Mouse (Mus musculus) left cerebral cortex, adult 8-10 months (tissue): ENCODE data around the gene Dhx9. TPM values are rescaled to one million over a fixed set of nuclear protein-coding genes. Genes with fewer than 3 reads are reported as not detected.
"Not testable (repeated sequence)": the region's sequence is repeated elsewhere in the genome, so short reads cannot be mapped to it uniquely, and the experiment has no call there.

Experiments used
- DNase-seq, 2 experiments: peaks; one replicate each; pipeline ENCODE4 v3.0.0; 2022; ENCODE audit warnings: low spot score in 2 of 2
- total RNA-seq, 4 experiments: library from RNA; stranded (reverse); gene quantifications; 2 replicates each; pipeline ENCODE4 v1.2.4; 2022

Dhx9 gene
- total RNA-seq, 4 experiments from 2014 or later: 90.2 to 100 (median 92.8) TPM

DNA sequence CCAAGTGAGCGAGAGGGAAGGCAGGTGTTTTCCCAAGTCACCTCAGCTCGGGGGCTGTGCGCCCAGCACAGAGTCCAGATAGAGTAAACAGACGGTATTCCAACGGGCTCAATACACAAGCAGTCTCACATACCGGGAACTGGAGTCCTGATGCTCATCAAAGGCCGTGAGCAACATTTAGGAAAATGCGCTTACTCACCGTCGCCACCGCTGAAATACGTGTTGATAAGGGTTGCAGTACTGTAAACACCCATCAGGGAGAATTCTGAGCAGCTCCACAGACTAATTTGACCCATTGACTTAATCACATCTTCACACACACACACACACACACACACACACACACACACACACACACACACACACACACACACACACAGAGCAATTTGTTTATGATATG, 63.2 kb downstream of the Dhx9 start:
- peak in 1 of 2 experiments; percentile 21 for DNase-seq

DNA sequence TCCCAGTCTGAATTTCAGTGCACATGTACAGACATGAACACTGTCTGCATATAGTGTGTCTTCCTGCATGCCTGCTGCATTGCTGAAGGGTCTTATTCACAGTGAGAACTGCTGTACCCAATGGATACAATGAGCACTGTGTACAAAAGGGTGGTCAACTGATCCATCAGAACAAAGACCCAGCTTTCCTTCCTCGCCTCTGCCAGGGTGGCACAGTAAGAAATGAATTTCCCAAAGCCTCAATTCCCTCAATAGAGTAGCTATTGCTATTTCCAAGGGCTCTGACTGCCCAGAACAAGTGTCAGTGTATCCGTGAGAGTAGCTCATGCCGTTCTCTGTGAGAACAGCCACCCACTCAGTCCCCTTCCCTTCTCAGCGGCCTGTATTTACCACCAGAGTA, 69.7 kb downstream of the Dhx9 start:
- DNase-seq: peak; percentile 13 to 21

DNA sequence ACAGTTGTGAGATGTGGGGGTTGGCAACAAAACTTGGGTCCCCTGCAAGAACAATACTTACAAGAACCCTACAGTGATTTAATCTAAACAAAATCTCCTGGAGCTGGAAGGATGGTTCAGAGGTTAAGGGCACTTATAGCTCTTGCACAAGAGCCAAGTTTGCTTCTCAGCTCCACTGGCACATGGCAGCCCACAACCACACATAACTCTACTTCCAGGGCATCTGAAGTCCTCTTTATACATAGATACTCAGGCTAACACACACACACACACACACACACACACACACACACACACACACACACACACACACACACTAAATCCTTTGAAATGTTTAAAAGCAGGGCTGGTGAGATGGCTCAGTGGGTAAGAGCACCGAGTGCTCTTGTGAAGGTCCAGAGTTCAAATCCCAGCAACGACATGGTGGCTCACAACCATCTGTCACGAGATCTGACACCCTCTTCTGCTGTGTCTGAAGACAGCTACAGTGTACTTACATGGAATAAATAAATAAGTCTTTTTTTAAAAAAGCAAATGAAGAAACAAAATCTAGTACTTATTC, 71.1 kb downstream of the Dhx9 start:
- not testable (repeated sequence) for DNase-seq

DNA sequence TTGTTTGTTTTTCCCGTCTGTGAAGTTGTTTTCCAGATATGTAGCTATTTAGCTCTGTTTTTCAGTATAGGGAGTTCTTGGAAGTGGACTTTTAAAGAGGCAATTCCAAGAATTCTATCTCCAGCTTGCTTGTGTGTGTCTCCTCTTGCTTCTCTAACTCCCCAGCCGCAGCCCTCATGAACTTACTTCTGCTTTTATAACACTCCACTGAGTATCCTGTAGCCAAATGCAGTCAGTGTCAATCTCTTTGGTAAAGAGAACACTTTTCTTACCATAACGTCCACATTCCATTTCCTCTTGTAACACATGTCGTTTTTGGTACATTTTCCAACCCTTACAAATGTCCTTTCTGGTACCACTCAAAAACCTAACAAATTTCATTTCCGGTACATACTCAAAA, 71.7 kb downstream of the Dhx9 start:
- DNase-seq: not testable (repeated sequence)

DNA sequence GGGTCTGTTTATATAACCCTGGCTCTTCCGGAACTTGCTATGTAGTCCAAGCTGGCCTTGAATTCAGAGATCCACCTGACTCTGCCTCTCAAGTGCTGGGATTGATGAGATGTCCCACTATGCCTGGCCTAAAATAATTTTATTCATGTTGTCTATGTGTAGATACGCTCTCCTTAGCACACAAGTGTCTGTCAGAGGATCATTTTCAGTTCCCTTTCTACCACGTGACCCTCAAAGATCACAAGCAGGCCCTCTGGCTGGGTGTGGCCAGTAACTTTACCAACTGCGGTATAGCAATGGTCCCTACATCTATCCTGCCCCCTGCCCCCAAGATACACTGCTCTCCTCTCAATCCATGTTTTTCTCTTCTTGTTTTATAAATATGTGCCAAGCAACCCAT, 72.5 kb downstream of the Dhx9 start:
- peak in 1 of 2 experiments; percentile 30 for DNase-seq

DNA sequence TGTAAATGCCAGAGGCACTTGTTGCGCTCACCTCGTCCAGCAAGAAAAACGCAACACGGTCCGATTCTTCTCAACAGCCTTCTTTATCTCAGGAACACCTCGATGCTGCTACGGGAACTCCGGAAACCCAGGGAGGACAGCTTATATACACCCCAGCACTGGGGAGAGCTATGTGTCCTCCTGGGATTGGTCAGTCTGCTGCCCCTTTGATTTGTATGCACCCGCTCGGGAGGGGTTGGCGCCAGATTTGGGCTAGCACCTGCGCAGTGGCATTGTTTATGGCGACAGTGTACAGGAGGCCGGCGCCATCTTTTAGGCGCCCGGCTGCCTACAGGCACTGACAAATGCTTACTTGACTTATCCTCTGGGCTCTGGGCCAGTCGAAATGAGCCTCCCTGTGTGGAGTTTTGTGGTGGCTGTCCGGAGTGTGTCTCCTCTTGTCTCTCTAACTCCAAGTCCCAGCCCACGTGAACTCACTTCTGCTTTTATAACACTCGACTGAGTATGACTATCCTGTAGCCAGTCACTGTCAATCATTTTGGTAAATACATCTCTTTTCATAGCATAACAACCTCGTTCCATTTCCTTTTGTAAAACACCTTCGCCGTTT, 73.2 kb downstream of the Dhx9 start:
- DNase-seq: peak; percentile 46 to 78

DNA sequence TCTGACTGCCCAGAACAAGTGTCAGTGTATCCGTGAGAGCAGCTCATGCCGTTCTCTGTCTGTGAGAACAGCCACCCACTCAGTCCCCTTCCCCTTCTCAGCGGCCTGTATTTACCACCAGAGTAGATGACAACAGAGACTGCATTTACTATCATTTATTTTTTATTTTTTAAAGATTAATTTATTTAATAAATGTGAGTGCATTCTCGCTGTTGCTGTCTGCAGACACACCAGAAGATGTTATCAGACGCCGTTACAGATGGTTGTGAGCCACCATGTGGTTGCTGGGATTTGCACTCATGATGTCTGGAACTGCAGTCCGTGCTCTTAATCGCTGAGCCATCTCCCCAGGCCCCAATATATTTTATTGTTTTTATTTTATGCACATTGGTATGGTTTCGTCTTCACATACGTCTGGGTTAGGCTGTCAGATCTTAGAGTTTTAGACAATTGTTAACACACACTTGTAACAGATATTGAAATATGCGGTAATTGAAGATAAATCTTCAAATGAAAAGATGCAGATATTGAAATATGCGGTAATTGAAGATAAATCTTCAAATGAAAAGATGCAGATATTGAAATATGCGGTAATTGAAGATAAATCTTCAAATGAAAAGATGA, 74.0 kb downstream of the Dhx9 start:
- peak; percentile 26 to 35 for DNase-seq

DNA sequence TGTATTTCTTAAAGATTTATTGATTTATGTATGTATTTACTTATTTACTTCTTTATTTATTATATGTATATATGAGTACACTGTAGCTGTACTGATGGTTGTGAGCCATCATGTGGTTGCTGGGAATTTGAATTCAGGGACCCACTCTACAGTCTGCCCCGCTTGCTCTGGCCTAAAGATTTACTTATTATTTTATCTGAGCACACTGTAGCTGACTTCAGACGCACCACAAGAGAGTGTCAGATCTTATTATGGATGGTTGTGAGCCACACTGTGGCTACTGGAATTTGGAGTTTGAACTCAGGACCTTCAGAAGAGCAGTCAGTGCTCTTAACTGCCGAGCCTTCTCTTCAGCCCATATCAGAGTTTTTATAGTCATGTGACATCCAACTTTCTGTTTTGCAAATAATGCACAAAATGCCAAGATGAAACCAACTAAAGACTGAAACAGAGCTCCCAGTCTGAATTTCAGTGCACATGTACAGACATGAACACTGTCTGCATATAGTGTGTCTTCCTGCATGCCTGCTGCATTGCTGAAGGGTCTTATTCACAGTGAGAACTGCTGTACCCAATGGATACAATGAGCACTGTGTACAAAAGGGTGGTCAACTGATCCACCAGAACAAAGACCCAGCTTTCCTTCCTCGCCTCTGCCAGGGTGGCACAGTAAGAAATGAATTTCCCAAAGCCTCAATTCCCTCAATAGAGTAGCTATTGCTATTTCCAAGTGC, 74.6 kb downstream of the Dhx9 start:
- not testable (repeated sequence) for DNase-seq

DNA sequence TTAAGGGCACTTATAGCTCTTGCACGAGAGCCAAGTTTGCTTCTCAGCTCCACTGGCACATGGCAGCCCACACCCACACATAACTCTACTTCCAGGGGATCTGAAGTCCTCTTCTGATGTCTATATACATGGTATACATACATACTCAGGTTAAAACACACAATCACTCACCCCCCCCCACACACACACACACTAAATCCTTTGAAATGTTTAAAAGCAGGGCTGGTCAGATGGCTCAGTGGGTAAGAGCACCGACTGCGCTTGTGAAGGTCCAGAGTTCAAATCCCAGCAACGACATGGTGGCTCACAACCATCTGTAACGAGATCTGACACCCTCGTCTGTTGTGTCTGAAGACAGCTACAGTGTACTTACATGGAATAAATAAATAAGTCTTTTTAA, 75.7 kb downstream of the Dhx9 start:
- no peak for DNase-seq

DNA sequence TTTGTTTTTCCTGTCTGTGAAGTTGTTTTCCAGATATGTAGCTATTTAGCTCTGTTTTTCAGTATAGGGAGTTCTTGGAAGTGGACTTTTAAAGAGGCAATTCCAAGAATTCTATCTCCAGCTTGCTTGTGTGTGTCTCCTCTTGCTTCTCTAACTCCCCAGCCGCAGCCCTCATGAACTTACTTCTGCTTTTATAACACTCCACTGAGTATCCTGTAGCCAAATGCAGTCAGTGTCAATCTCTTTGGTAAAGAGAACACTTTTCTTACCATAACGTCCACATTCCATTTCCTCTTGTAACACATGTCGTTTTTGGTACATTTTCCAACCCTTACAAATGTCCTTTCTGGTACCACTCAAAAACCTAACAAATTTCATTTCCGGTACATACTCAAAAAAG, 76.5 kb downstream of the Dhx9 start:
- not testable (repeated sequence) for DNase-seq

DNA sequence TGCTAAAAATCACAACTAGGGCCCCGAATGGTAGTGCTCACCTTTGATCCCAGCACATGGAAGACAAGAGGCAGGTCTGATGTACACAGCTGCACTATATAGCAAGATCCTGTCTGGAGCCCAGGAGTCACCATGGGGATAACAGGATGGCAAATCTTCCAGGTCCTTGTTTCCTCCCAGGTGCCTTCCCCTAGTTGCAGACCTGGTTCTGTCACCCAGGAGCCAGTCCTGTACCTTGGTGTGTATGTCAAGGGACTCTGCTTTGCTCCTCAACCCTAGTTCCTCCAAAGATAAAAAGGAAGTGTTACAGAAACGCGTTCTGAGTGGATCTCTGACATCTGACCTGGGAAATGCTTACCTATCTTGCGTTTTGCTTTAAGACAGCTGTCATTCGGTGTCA, 79.2 kb downstream of the Dhx9 start:
- DNase-seq: not testable (repeated sequence)

DNA sequence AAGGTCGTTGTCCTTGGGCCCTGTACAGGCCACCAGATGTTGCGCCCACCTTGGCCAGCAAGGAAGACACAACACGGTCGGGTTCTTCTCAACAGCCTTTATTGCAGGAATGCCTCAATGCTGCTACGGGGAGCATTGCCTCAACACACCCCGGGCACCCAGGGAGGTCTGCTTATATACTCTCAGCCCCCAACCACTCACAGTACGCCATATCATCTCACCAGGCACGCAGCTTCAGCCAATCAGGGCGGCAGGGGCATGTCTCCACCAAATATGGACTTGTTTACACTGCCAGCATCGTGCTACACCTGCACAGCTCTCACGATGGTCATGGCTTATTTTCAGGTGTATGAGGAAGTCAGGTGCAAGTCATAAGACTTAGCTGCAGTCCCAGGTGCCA, 79.8 kb downstream of the Dhx9 start:
- DNase-seq: not testable (repeated sequence)

Other genes with a start within 250 kb of the Dhx9 start
- 10 to 100 TPM; 23.8 to 28.5 (median 27.2) TPM for gene Lamc1, start 154.9 kb downstream of the Dhx9 start, total RNA-seq
- gene Shcbp1l, start 62.5 kb downstream of the Dhx9 start, total RNA-seq: 1 to 10 TPM; 3.4 to 3.9 (median 3.8) TPM
- 1 to 10 TPM; 5.1 to 7.2 (median 6.2) TPM for gene Npl, start 62.4 kb upstream of the Dhx9 start, total RNA-seq
- gene Rgs8, start 165.4 kb upstream of the Dhx9 start, total RNA-seq: 10 to 100 TPM; 67.8 to 86.0 (median 75.7) TPM